ENCODE assay signal across 10 mouse cellular contexts in genomic region chrX:42373794-42374398, GRCm38 (mm10).
A peak's percentile ranks its signal among the peaks of the same experiment; 100 is the strongest.
DNase-seq lines count a peak whose midpoint lies in the region; ATAC-seq and TF ChIP-seq lines count a peak whose summit lies in the region.
"Had no signal": no experiment of that assay in that cellular context is flagged by ENCODE, and none has a peak within 500 bp of the region (broad histone marks: within the 10 kb centered on the region; RNA-seq: fewer than 3 reads in every experiment).

No protein-coding gene starts in this region.

- intact Hi-C loops in left cerebral cortex, postnatal 36 days (cut with DNase I): no loop called here

- H3K4me2 ChIP-seq in kidney, postnatal 0 days (ENCODE audit: low read length): no peak overlapping the region

- no peaks in the 10 kb centered on the region for H3K36me3 ChIP-seq in kidney, postnatal 0 days (ENCODE audit: insufficient read depth, low read length)
- H3K36me3 ChIP-seq in small intestine, adult 2 months (ENCODE audit: control insufficient read depth, insufficient read depth, low read length): no peaks in the 10 kb centered on the region

- H3K27ac ChIP-seq in kidney, postnatal 0 days: no peak overlapping the region
- peak overlapping the region; percentile 46; the same call in 1 of the 2 replicates for H3K27ac ChIP-seq in small intestine, adult 2 months (ENCODE audit: insufficient read depth, low read depth, low read length)

- no peak for TF ChIP-seq CTCF in kidney, postnatal 0 days (IDR thresholded peaks at IDR 0.05; ENCODE audit: low read depth)
- TF ChIP-seq CTCF in small intestine, adult 2 months (IDR thresholded peaks at IDR 0.05; ENCODE audit: extremely low read depth, insufficient read length, insufficient replicate concordance, low read depth, low read length): no peak

- no peaks in the 10 kb centered on the region for H3K27me3 ChIP-seq in kidney, postnatal 0 days (ENCODE audit: insufficient read depth, low read length)
- H3K27me3 ChIP-seq in small intestine, adult 2 months (ENCODE audit: control insufficient read depth, insufficient read depth, low read length): no peaks in the 10 kb centered on the region

- no peak overlapping the region for H3K4me3 ChIP-seq in kidney, postnatal 0 days (replicated peaks; ENCODE audit: low read depth, low read length)
- H3K4me3 ChIP-seq in small intestine, adult 2 months (ENCODE audit: low read depth, low read length): no peak overlapping the region

- no peak for ATAC-seq in kidney, postnatal 0 days (replicated peaks; ENCODE audit: low FRiP score, low read depth)
- ATAC-seq: inflammation-experienced regulatory T-cells, adult 6 months had no signal

- H3K9me3 ChIP-seq in kidney, postnatal 0 days (replicated peaks; ENCODE audit: low read length): no peaks in the 10 kb centered on the region

- peak; percentile 4 for DNase-seq in adrenal gland, adult 8-10 months
- no peak for DNase-seq in adrenal gland, postnatal 10 days
- peak; percentile 23 for DNase-seq in left cerebral cortex, postnatal 36 days (ENCODE audit: low spot score in 2 of 2)
- no peak for DNase-seq in left cerebral cortex, adult 11 months (ENCODE audit: low spot score)
- DNase-seq in kidney, postnatal 0 days (ENCODE audit: low spot score): peak; percentile 29
- DNase-seq in spleen, adult 18-20 months: no peak
- DNase-seq in T-cell, adult 2 months (ENCODE audit: low spot score): no peak
- DNase-seq: liver had no signal

- no peaks in the 10 kb centered on the region for H3K4me1 ChIP-seq in kidney, postnatal 0 days (replicated peaks; ENCODE audit: insufficient read depth, low read length)
- no peaks in the 10 kb centered on the region for H3K4me1 ChIP-seq in small intestine, adult 2 months (ENCODE audit: control insufficient read depth, insufficient read depth, insufficient read length, low read length)

- H3K9ac ChIP-seq in kidney, postnatal 0 days (ENCODE audit: low read depth, low read length): no peak overlapping the region

- 60% methylated on average over 3 of the region's 3 CpGs for WGBS in kidney, postnatal 0 days
- 60% methylated on average over 3 of the region's 3 CpGs for WGBS in small intestine, adult 2 months

- TF ChIP-seq POLR2A in small intestine, adult 2 months (IDR thresholded peaks at IDR 0.05; ENCODE audit: low read depth, low read length): no peak

Comparison
In these comparisons a context has a peak if more than half of its experiments do, and no peak if none do; other contexts are left out.
1. DNase-seq: peak in adrenal gland, adult 8-10 months (single experiment), left cerebral cortex, postnatal 36 days (2 of 2) and kidney, postnatal 0 days (single experiment); none in adrenal gland, postnatal 10 days (single experiment), left cerebral cortex, adult 11 months (single experiment), spleen, adult 18-20 months (0 of 2) and T-cell, adult 2 months (single experiment).